Mouse (Mus musculus) CH12.LX (cell line): ENCODE data around the gene Ppp1r26.

Source experiments
- CTCF ChIP-seq, 2 experiments: IDR thresholded peaks in 1 of 2; conservative IDR thresholded peaks in 1 of 2; 2 replicates each; pipeline ENCODE4 v1.5.1; 2011 to 2012; ENCODE audit warnings: low read depth in 2 of 2, low read length in 2 of 2, improper control_type of control experiment in 1 of 2, inconsistent platforms in 1 of 2, mild to moderate bottlenecking in 1 of 2, moderate library complexity in 1 of 2
- MAFK ChIP-seq: IDR thresholded peaks from 2 replicates; pipeline ENCODE4 v1.6.1; 2011; ENCODE audit warnings: low read length, improper control_type of control experiment; ENCODE audit not compliant: insufficient replicate concordance
- MAX ChIP-seq: IDR thresholded peaks from 2 replicates; pipeline ENCODE4 v1.6.1; 2011; ENCODE audit warnings: low read length, improper control_type of control experiment
- MAZ ChIP-seq: IDR thresholded peaks from 2 replicates; pipeline ENCODE4 v1.6.1; 2012; ENCODE audit warnings: low read depth, mild to moderate bottlenecking, inconsistent platforms, low read length, improper control_type of control experiment, moderate library complexity
- MEF2A ChIP-seq: IDR thresholded peaks from 2 replicates; pipeline ENCODE4 v1.6.1; 2014; ENCODE audit warnings: low read depth, mild to moderate bottlenecking, inconsistent platforms, low read length, improper control_type of control experiment, borderline replicate concordance
- POLR2A ChIP-seq: IDR thresholded peaks from 2 replicates; pipeline ENCODE4 v1.6.1; 2011; ENCODE audit warnings: low read depth, mild to moderate bottlenecking, improper control_type of control experiment, low read length

GRCm38 (mm10) chr2:28445082-28445481 is 1.5 kb upstream of the Ppp1r26 start:
- TF ChIP-seq MAZ (no peak), CTCF (conservative IDR thresholded peaks at IDR 0.05 in 1 of 2, IDR thresholded peaks at IDR 0.05 in 1 of 2; ENCODE audit: low read depth in 2 of 2, low read length in 2 of 2) (no peak), MAX (no peak), POLR2A (no peak), MEF2A (no peak), MAFK (no peak)
